Mouse (Mus musculus): ENCODE data around the gene Lrrc15. TPM values are rescaled to one million over a fixed set of nuclear protein-coding genes. Genes with fewer than 3 reads are reported as not detected.

Lrrc15 gene
- polyA plus RNA-seq, 1 experiment from 2014 or later = 0.43 TPM

Other genes starting within 250 kb of the Lrrc15 start
- gene Hes1, start 218.9 kb downstream of the Lrrc15 start, polyA plus RNA-seq (2014; fragmentation: Nextera tagmentation; extraction: Ambion mirVana) = 11.3 and 12.7 TPM in 2 replicates
- not detected in 2 replicates for gene Cpn2, start 15.8 kb downstream of the Lrrc15 start, polyA plus RNA-seq (2014; fragmentation: Nextera tagmentation; extraction: Ambion mirVana)
- gene Gp5, start 27.5 kb upstream of the Lrrc15 start, polyA plus RNA-seq (2014; fragmentation: Nextera tagmentation; extraction: Ambion mirVana) = 0.23 and 0.30 TPM in 2 replicates
- 8.9 and 10.9 TPM in 2 replicates for gene Atp13a3, start 122.7 kb upstream of the Lrrc15 start, polyA plus RNA-seq (2014; fragmentation: Nextera tagmentation; extraction: Ambion mirVana)